Mouse (Mus musculus): Measurements from ENCODE around the gene Rasgef1a. TPM values are rescaled to one million over a fixed set of nuclear protein-coding genes. Genes with fewer than 3 reads are reported as not detected.

The Rasgef1a gene
- total and polyA plus RNA-seq, 3 experiments, result 0.18 to 0.37 (median 0.37) TPM

DNA sequence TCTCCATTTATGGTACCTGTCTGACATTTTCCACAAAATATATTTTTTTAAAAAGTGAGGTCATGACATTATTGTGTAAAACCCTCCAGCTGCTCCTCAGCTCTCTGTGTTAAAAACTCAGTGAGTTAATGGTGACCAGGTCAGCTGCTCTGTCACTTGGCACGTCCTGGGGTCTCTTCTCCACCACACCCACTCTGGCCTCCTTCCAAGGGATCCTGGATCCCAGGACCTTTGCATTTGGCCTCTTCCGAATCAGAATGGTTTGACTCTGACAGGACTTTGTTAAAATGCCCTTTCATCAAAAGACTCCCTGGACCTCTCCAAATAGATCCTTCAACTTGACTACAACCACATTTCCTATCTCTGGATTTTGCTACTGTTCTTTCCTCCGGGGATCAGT lies 982 bp upstream of the Rasgef1a start:
- H3K4me1 ChIP-seq (ENCODE audit: control insufficient read depth, insufficient read depth, low read length), result no peaks in the 10 kb centered on the region
- peaks cover 8% of the 10 kb centered on the region for H3K27me3 ChIP-seq (ENCODE audit: control insufficient read depth, insufficient read depth, low read length)
- H3K36me3 ChIP-seq (ENCODE audit: control insufficient read depth, insufficient read depth, low read length), result no peaks in the 10 kb centered on the region
- no peak for DNase-seq
- H3K4me3 ChIP-seq, result no peak overlapping the region
- TF ChIP-seq POLR2A (IDR thresholded peaks at IDR 0.05; ENCODE audit: insufficient read depth, low read depth, low read length) (no peak), CTCF (IDR thresholded peaks at IDR 0.05) (no peak), EP300 (IDR thresholded peaks at IDR 0.05; ENCODE audit: insufficient read depth, low read depth, low read length) (no peak)
- intact Hi-C loops (cut with DNase I), result no loop called here
- WGBS, result 57% methylated on average over 3 of the region's 3 CpGs
- no peaks in the 10 kb centered on the region for H3K79me2 ChIP-seq (replicated peaks; ENCODE audit: control insufficient read depth, insufficient read depth, low read length)
- no peak overlapping the region for H3K9ac ChIP-seq (ENCODE audit: low read depth, low read length)
- no peak overlapping the region for H3K27ac ChIP-seq

- Histone ChIP-seq H3K4me1 (ENCODE audit: control insufficient read depth, insufficient read depth, low read length) (no peaks in the 10 kb centered on the region), H3K9ac (ENCODE audit: low read depth, low read length) (no peak overlapping the region), H3K79me2 (replicated peaks; ENCODE audit: control insufficient read depth, insufficient read depth, low read length) (no peaks in the 10 kb centered on the region), H3K4me3 (peak overlapping the region; percentile 26), H3K36me3 (ENCODE audit: control insufficient read depth, insufficient read depth, low read length) (no peaks in the 10 kb centered on the region), H3K27me3 (ENCODE audit: control insufficient read depth, insufficient read depth, low read length) (peaks cover 8% of the 10 kb centered on the region), H3K27ac (no peak overlapping the region)
- intact Hi-C loops (cut with DNase I), result no loop called here
- DNase-seq, result no peak
- WGBS, result 11% methylated on average over 37 of the region's 38 CpGs
- TF ChIP-seq EP300 (IDR thresholded peaks at IDR 0.05; ENCODE audit: insufficient read depth, low read depth, low read length) (no peak), CTCF (IDR thresholded peaks at IDR 0.05) (no peak), POLR2A (IDR thresholded peaks at IDR 0.05; ENCODE audit: insufficient read depth, low read depth, low read length) (no peak)
These were observed 528 bp downstream of the Rasgef1a start for GRCm38 (mm10) chr6:118011616-118012316.

GRCm38 (mm10) chr6:118012317-118012700 lies 1.1 kb downstream of the Rasgef1a start:
- no peaks in the 10 kb centered on the region for H3K36me3 ChIP-seq (ENCODE audit: control insufficient read depth, insufficient read depth, low read length)
- no peak overlapping the region for H3K4me3 ChIP-seq
- no peak overlapping the region for H3K27ac ChIP-seq
- peaks cover 8% of the 10 kb centered on the region for H3K27me3 ChIP-seq (ENCODE audit: control insufficient read depth, insufficient read depth, low read length)
- WGBS, result 67% methylated on average over 3 of the region's 3 CpGs
- no peak overlapping the region for H3K9ac ChIP-seq (ENCODE audit: low read depth, low read length)
- no peak for DNase-seq
- intact Hi-C loops (cut with DNase I), result no loop called here
- H3K4me1 ChIP-seq (ENCODE audit: control insufficient read depth, insufficient read depth, low read length), result no peaks in the 10 kb centered on the region
- TF ChIP-seq CTCF (IDR thresholded peaks at IDR 0.05), result no peak
- TF ChIP-seq POLR2A (IDR thresholded peaks at IDR 0.05; ENCODE audit: insufficient read depth, low read depth, low read length), result no peak
- TF ChIP-seq EP300 (IDR thresholded peaks at IDR 0.05; ENCODE audit: insufficient read depth, low read depth, low read length), result no peak
- no peaks in the 10 kb centered on the region for H3K79me2 ChIP-seq (replicated peaks; ENCODE audit: control insufficient read depth, insufficient read depth, low read length)

GRCm38 (mm10) chr6:118012987-118013866 lies 2.0 kb downstream of the Rasgef1a start:
- intact Hi-C loops (cut with DNase I), result no loop called here
- WGBS, result 78% methylated on average over 11 of the region's 11 CpGs
- Histone ChIP-seq H3K27ac (no peak overlapping the region), H3K9ac (ENCODE audit: low read depth, low read length) (no peak overlapping the region), H3K36me3 (ENCODE audit: control insufficient read depth, insufficient read depth, low read length) (no peaks in the 10 kb centered on the region), H3K79me2 (replicated peaks; ENCODE audit: control insufficient read depth, insufficient read depth, low read length) (no peaks in the 10 kb centered on the region), H3K4me1 (ENCODE audit: control insufficient read depth, insufficient read depth, low read length) (no peaks in the 10 kb centered on the region), H3K4me3 (no peak overlapping the region), H3K27me3 (ENCODE audit: control insufficient read depth, insufficient read depth, low read length) (peaks cover 8% of the 10 kb centered on the region)
- DNase-seq, result no peak
- no peak for TF ChIP-seq EP300 (IDR thresholded peaks at IDR 0.05; ENCODE audit: insufficient read depth, low read depth, low read length)
- TF ChIP-seq POLR2A (IDR thresholded peaks at IDR 0.05; ENCODE audit: insufficient read depth, low read depth, low read length), result no peak
- TF ChIP-seq CTCF (IDR thresholded peaks at IDR 0.05), result no peak

GRCm38 (mm10) chr6:118014881-118015280 lies 3.6 kb downstream of the Rasgef1a start:
- peaks cover 8% of the 10 kb centered on the region for H3K27me3 ChIP-seq (ENCODE audit: control insufficient read depth, insufficient read depth, low read length)
- H3K9ac ChIP-seq (ENCODE audit: low read depth, low read length), result no peak overlapping the region
- WGBS, result 61% methylated on average over 4 of the region's 4 CpGs
- H3K79me2 ChIP-seq (replicated peaks; ENCODE audit: control insufficient read depth, insufficient read depth, low read length), result no peaks in the 10 kb centered on the region
- TF ChIP-seq POLR2A (IDR thresholded peaks at IDR 0.05; ENCODE audit: insufficient read depth, low read depth, low read length), result no peak
- TF ChIP-seq EP300 (IDR thresholded peaks at IDR 0.05; ENCODE audit: insufficient read depth, low read depth, low read length), result no peak
- TF ChIP-seq CTCF (IDR thresholded peaks at IDR 0.05), result no peak
- no peaks in the 10 kb centered on the region for H3K36me3 ChIP-seq (ENCODE audit: control insufficient read depth, insufficient read depth, low read length)
- intact Hi-C loops (cut with DNase I), result no loop called here
- no peaks in the 10 kb centered on the region for H3K4me1 ChIP-seq (ENCODE audit: control insufficient read depth, insufficient read depth, low read length)
- no peak for DNase-seq
- H3K27ac ChIP-seq, result no peak overlapping the region
- no peak overlapping the region for H3K4me3 ChIP-seq

DNA sequence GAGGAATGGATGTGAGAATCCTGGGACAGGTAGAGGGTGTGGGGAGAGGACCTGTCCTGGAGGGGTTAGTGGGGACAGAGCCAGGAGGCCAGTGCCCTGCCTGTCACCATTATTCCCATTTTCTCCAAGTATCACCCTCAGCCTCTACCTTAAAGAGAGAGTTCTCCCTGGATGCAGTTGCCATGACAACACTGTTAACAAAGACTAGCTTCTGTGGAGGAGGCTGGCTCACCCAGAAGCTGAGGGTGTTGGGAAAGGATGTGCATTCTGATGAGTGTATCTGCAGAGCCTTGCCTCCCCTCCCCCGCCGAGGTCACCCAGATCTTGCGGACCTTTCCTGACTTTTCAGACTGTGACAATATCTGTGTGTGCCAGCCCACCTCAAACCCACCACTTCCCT lies 4.7 kb downstream of the Rasgef1a start:
- no peak for DNase-seq
- Histone ChIP-seq H3K4me3 (no peak overlapping the region), H3K4me1 (ENCODE audit: control insufficient read depth, insufficient read depth, low read length) (no peaks in the 10 kb centered on the region), H3K36me3 (ENCODE audit: control insufficient read depth, insufficient read depth, low read length) (no peaks in the 10 kb centered on the region), H3K27me3 (ENCODE audit: control insufficient read depth, insufficient read depth, low read length) (peaks cover 8% of the 10 kb centered on the region), H3K79me2 (replicated peaks; ENCODE audit: control insufficient read depth, insufficient read depth, low read length) (no peaks in the 10 kb centered on the region), H3K9ac (ENCODE audit: low read depth, low read length) (no peak overlapping the region), H3K27ac (no peak overlapping the region)
- TF ChIP-seq EP300 (IDR thresholded peaks at IDR 0.05; ENCODE audit: insufficient read depth, low read depth, low read length) (no peak), POLR2A (IDR thresholded peaks at IDR 0.05; ENCODE audit: insufficient read depth, low read depth, low read length) (no peak), CTCF (IDR thresholded peaks at IDR 0.05) (no peak)
- 59% methylated on average over 3 of the region's 3 CpGs for WGBS
- intact Hi-C loops (cut with DNase I), result no loop called here
